Mouse (Mus musculus) neural tube, embryonic 15.5 days (tissue): Measurements from ENCODE around the gene Dvl1. TPM values are rescaled to one million over a fixed set of nuclear protein-coding genes. Genes with fewer than 3 reads are reported as not detected.

Source experiments
- ATAC-seq: fragments of 200-750 bp; cut with Nextera tagmentation; 2 replicates; pipeline ENCODE4 v1.8.0; 2017; ENCODE audit warnings: mild to moderate bottlenecking, moderate TSS enrichment, moderate library complexity; ENCODE audit not compliant: low FRiP score
- H3K27ac ChIP-seq: fragments of 300-500 bp; sonication (generic); replicated peaks from 2 replicates; pipeline ENCODE4 v1.5.1; 2015; ENCODE audit warnings: mild to moderate bottlenecking, inconsistent platforms
- H3K27me3 ChIP-seq: fragments of 300-500 bp; sonication (generic); replicated peaks from 2 replicates; pipeline ENCODE4 v1.6.1; 2015; ENCODE audit warnings: inconsistent platforms
- H3K36me3 ChIP-seq: fragments of 300-500 bp; sonication (generic); 2 replicates; pipeline ENCODE4 v1.6.1; 2015; ENCODE audit warnings: inconsistent platforms
- H3K4me1 ChIP-seq: fragments of 300-500 bp; sonication (generic); 2 replicates; pipeline ENCODE4 v1.6.1; 2015; ENCODE audit warnings: inconsistent platforms
- H3K4me2 ChIP-seq: fragments of 300-500 bp; sonication (generic); 2 replicates; pipeline ENCODE4 v1.6.1; 2015; ENCODE audit warnings: inconsistent platforms, mild to moderate bottlenecking, moderate library complexity
- H3K4me3 ChIP-seq: fragments of 300-500 bp; sonication (generic); replicated peaks from 2 replicates; pipeline ENCODE4 v1.5.1; 2015; ENCODE audit warnings: mild to moderate bottlenecking, inconsistent platforms
- H3K9ac ChIP-seq: fragments of 300-500 bp; sonication (generic); replicated peaks from 2 replicates; pipeline ENCODE4 v1.6.1; 2015; ENCODE audit warnings: mild to moderate bottlenecking, inconsistent platforms
- H3K9me3 ChIP-seq: fragments of 300-500 bp; sonication (generic); replicated peaks from 2 replicates; pipeline ENCODE4 v1.6.1; 2016; ENCODE audit warnings: inconsistent platforms
- WGBS: fragments of 180-500 bp; shearing (Covaris S2); methylation state at CpG from one replicate; pipeline ENCODE4 v1.1.7; 2015; ENCODE audit warnings: mixed read lengths; 5-methylcytosine and 5-hydroxymethylcytosine counted together
- polyA plus RNA-seq: library from polyadenylated mRNA; unstranded; fragments of >200 nt; fragmentation: Nextera tagmentation; extraction: Ambion mirVana; gene quantifications from 2 replicates; pipeline ENCODE4 v1.2.1, GENCODE M21; 2015

The Dvl1 gene
- polyA plus RNA-seq, 1 experiment from 2014 or later, result 28.6 TPM

GRCm38 (mm10) chr4:155830596-155830995 lies 16.6 kb upstream of the Dvl1 start:
- Histone ChIP-seq H3K27ac (peak overlapping the region; percentile 90), H3K27me3 (no peaks in the 10 kb centered on the region), H3K4me3 (peak overlapping the region; percentile 85), H3K4me1 (peaks cover 30% of the 10 kb centered on the region), H3K9me3 (no peaks in the 10 kb centered on the region), H3K36me3 (peaks cover 21% of the 10 kb centered on the region), H3K4me2 (peak overlapping the region; percentile 96), H3K9ac (no peak overlapping the region)
- no peak for ATAC-seq
- WGBS, result 59% methylated on average over 8 of the region's 8 CpGs

GRCm38 (mm10) chr4:155831205-155831766 lies 15.9 kb upstream of the Dvl1 start, which contains the start of gene Aurkaip1:
Gene Aurkaip1 (plus strand): TSS chr4:155831272.
- peak; percentile 95 for ATAC-seq
- WGBS, result under 1% methylated on average over 49 of the region's 49 CpGs
- peak within 1 kb of the TSS; percentile 90 for H3K27ac ChIP-seq
- H3K4me1 ChIP-seq, result peaks cover 30% of the 10 kb centered on the region
- H3K4me3 ChIP-seq, result peak within 1 kb of the TSS; percentile 85
- H3K27me3 ChIP-seq, result no peaks in the 10 kb centered on the region
- H3K36me3 ChIP-seq, result peaks cover 19% of the 10 kb centered on the region
- H3K4me2 ChIP-seq, result peak within 1 kb of the TSS; percentile 96
- peak within 1 kb of the TSS; percentile 94 for H3K9ac ChIP-seq
- no peaks in the 10 kb centered on the region for H3K9me3 ChIP-seq

GRCm38 (mm10) chr4:155831831-155832230 lies 15.4 kb upstream of the Dvl1 start:
- WGBS, result 1% methylated on average over 25 of the region's 25 CpGs
- H3K27ac ChIP-seq, result peak overlapping the region; percentile 90
- no peaks in the 10 kb centered on the region for H3K27me3 ChIP-seq
- peak overlapping the region; percentile 94 for H3K9ac ChIP-seq
- H3K4me1 ChIP-seq, result peaks cover 30% of the 10 kb centered on the region
- H3K4me3 ChIP-seq, result peak overlapping the region; percentile 85
- H3K4me2 ChIP-seq, result peak overlapping the region; percentile 96
- peak; percentile 21 for ATAC-seq
- no peaks in the 10 kb centered on the region for H3K9me3 ChIP-seq
- peaks cover 13% of the 10 kb centered on the region for H3K36me3 ChIP-seq

GRCm38 (mm10) chr4:155832321-155832720 lies 14.9 kb upstream of the Dvl1 start:
- WGBS, result 54% methylated on average over 10 of the region's 10 CpGs
- Histone ChIP-seq H3K27ac (peak overlapping the region; percentile 90; the same call in 1 of the 2 replicates), H3K36me3 (peaks cover 9% of the 10 kb centered on the region), H3K9ac (peak overlapping the region; percentile 94), H3K4me2 (peak overlapping the region; percentile 96), H3K27me3 (no peaks in the 10 kb centered on the region), H3K9me3 (no peaks in the 10 kb centered on the region), H3K4me3 (peak overlapping the region; percentile 85), H3K4me1 (peaks cover 30% of the 10 kb centered on the region)
- ATAC-seq, result no peak

- H3K4me2 ChIP-seq, result no peak overlapping the region
- H3K36me3 ChIP-seq, result peaks cover 3% of the 10 kb centered on the region; the same call in 1 of the 2 replicates
- ATAC-seq, result no peak
- H3K27me3 ChIP-seq, result no peaks in the 10 kb centered on the region
- peaks cover 30% of the 10 kb centered on the region for H3K4me1 ChIP-seq
- no peak overlapping the region for H3K4me3 ChIP-seq
- no peaks in the 10 kb centered on the region for H3K9me3 ChIP-seq
- H3K27ac ChIP-seq, result no peak overlapping the region
- WGBS, result 92% methylated on average over 4 of the region's 4 CpGs
- peak overlapping the region; percentile 94; the same call in 1 of the 2 replicates for H3K9ac ChIP-seq
Measured at GRCm38 (mm10) chr4:155833234-155833633, 14.0 kb upstream of the Dvl1 start.

- Histone ChIP-seq H3K4me2 (peak overlapping the region; percentile 13; the same call in 1 of the 2 replicates), H3K9me3 (no peaks in the 10 kb centered on the region), H3K27ac (peak overlapping the region; percentile 67), H3K36me3 (peaks cover 3% of the 10 kb centered on the region; the same call in 1 of the 2 replicates), H3K9ac (no peak overlapping the region), H3K4me3 (no peak overlapping the region), H3K4me1 (peaks cover 30% of the 10 kb centered on the region), H3K27me3 (no peaks in the 10 kb centered on the region)
- no peak for ATAC-seq
- 37% methylated on average over 2 of the region's 2 CpGs for WGBS
Measured at GRCm38 (mm10) chr4:155833836-155834235, 13.4 kb upstream of the Dvl1 start.

GRCm38 (mm10) chr4:155837404-155838010 lies 9.7 kb upstream of the Dvl1 start:
- H3K4me1 ChIP-seq, result peaks cover 37% of the 10 kb centered on the region
- H3K27me3 ChIP-seq, result peaks cover 13% of the 10 kb centered on the region
- no peak overlapping the region for H3K4me3 ChIP-seq
- H3K36me3 ChIP-seq, result peaks cover 3% of the 10 kb centered on the region; the same call in 1 of the 2 replicates
- H3K27ac ChIP-seq, result no peak overlapping the region
- no peak overlapping the region for H3K4me2 ChIP-seq
- WGBS, result 84% methylated on average over 11 of the region's 11 CpGs
- ATAC-seq, result no peak
- no peak overlapping the region for H3K9ac ChIP-seq
- H3K9me3 ChIP-seq, result no peaks in the 10 kb centered on the region

GRCm38 (mm10) chr4:155838187-155839153 lies 8.7 kb upstream of the Dvl1 start:
- H3K27me3 ChIP-seq, result peaks cover 13% of the 10 kb centered on the region
- no peaks in the 10 kb centered on the region; the same call in 1 of the 2 replicates for H3K36me3 ChIP-seq
- H3K9me3 ChIP-seq, result no peaks in the 10 kb centered on the region
- WGBS, result 59% methylated on average over 8 of the region's 8 CpGs
- peaks cover 27% of the 10 kb centered on the region for H3K4me1 ChIP-seq
- no peak overlapping the region for H3K9ac ChIP-seq
- H3K4me2 ChIP-seq, result no peak overlapping the region; the same call in 1 of the 2 replicates
- peak overlapping the region; percentile 48 for H3K27ac ChIP-seq
- no peak for ATAC-seq
- no peak overlapping the region for H3K4me3 ChIP-seq

- H3K9me3 ChIP-seq, result no peaks in the 10 kb centered on the region
- peak within 1 kb of the TSS; percentile 36 for H3K4me3 ChIP-seq
- WGBS, result 5% methylated on average over 16 of the region's 16 CpGs
- peaks cover 18% of the 10 kb centered on the region for H3K4me1 ChIP-seq
- H3K9ac ChIP-seq, result peak within 1 kb of the TSS; percentile 33; the same call in 1 of the 2 replicates
- peaks cover 13% of the 10 kb centered on the region for H3K27me3 ChIP-seq
- H3K4me2 ChIP-seq, result peak within 1 kb of the TSS; percentile 63
- ATAC-seq, result peak; percentile 50; the same call in 1 of the 2 replicates
- no peaks in the 10 kb centered on the region for H3K36me3 ChIP-seq
- peak within 1 kb of the TSS; percentile 58 for H3K27ac ChIP-seq
Measured at GRCm38 (mm10) chr4:155839483-155839910, 7.7 kb upstream of the Dvl1 start, which contains the start of gene Mxra8. Gene Mxra8 (plus strand): TSS chr4:155839680.

GRCm38 (mm10) chr4:155840076-155841002 lies 6.9 kb upstream of the Dvl1 start:
- Histone ChIP-seq H3K4me2 (peak overlapping the region; percentile 63), H3K36me3 (no peaks in the 10 kb centered on the region), H3K27me3 (peaks cover 13% of the 10 kb centered on the region), H3K9ac (peak overlapping the region; percentile 33), H3K27ac (peak overlapping the region; percentile 58), H3K4me3 (peak overlapping the region; percentile 36), H3K4me1 (peaks cover 18% of the 10 kb centered on the region), H3K9me3 (no peaks in the 10 kb centered on the region)
- 10% methylated on average over 8 of the region's 8 CpGs for WGBS
- ATAC-seq, result 0 out of 2 replicates have a peak, but pooled peaks have one; percentile 1
